Mouse (Mus musculus): Measurements from ENCODE around the gene Zfp263. TPM values are rescaled to one million over a fixed set of nuclear protein-coding genes. Genes with fewer than 3 reads are reported as not detected.

Gene Zfp263
- 10 to 100 TPM; 18.1 to 23.8 TPM for total RNA-seq (2021)
- long read RNA-seq, experiment 1, transcript Zfp263-201 (6 exons, 3,241 nt), result major isoform, 13 of 17 reads
- long read RNA-seq, experiment 1, partial matches to known transcripts, result 2 of 17 reads
- long read RNA-seq, experiment 1, other reads (novel, unspliced or antisense), result 1 of 17 reads
- long read RNA-seq, experiment 2, partial matches to known transcripts, result 0 of 3 reads
- long read RNA-seq, experiment 2, other reads (novel, unspliced or antisense), result 0 of 3 reads

DNA sequence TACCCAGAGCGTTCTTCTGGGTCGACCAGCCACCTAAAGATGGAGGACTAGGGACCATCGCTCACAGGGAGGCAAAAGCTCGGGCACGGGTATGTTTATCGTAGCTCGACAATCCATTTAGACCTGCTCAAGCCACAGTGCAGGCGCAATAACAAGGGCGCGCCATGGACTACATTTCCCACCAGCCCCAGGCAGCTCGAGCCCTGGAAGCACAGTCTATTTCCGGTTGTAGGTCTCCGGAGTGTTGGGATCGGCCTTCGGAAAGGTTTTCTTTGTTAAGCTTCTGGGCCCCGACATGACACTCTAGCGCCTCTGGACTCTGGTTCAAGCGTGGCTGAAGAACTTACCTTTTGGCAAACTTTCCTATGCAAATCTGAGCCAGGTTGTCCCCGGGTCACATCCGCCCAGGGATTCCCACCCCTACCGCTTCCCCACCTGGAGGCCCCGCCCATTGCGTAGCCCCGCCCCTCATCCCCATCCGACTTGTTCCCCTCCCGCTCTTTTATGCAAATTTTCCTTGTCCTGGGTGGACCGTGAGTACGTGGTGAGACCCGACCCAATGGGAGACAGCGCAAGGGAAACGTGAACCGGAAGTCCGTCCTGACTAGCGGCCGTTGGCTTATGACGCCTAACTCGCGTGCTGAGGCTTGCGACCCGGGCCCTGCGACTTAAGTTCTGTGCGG lies at the start of gene Zfp263:
Gene Zfp263 (plus strand): TSS at position 591 of the 683 bp plus-strand sequence.
- DNase-seq, result peak; percentile 92 to 93

DNA sequence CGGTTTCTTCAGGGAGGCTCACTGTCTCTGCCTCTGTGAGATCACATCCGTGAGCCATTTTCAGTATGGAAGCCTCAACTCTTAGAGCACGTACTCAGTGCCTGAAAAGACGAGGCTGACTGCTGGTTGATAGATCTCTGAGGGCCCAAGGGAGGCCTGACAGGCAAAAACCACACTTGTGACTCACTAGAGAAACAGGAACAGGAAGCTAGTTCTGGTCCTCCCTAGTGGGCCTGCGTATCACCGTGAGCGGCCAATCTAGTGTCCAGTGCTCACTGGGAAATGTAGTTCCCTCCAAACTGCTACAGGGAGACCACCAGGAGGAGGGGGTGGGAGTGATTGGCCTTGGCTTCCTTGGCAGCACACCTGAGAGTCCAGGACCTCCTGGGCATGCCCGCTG lies 44.6 kb upstream of the Zfp263 start:
- peak in 1 of 2 experiments; percentile 4 for DNase-seq

DNA sequence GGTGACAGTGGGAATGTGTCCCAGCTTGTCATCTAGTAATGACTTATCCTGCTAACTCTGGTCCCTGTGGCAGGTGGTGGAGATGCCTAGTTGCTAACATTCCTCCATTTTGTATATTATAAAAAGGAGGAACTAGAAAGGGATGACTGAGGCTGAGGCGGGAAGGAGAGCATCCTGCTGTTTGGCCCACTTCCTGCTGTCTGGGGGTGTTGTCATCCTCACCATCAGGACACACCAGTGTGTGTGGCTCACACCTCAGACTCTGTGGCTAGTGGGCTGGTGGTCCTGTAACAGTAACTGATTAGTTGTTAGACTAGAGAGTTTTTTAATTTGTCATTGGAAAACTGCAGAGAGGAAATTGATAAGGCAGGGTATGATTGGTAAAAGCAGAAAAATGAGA lies 43.0 kb upstream of the Zfp263 start:
- DNase-seq, result no peak

DNA sequence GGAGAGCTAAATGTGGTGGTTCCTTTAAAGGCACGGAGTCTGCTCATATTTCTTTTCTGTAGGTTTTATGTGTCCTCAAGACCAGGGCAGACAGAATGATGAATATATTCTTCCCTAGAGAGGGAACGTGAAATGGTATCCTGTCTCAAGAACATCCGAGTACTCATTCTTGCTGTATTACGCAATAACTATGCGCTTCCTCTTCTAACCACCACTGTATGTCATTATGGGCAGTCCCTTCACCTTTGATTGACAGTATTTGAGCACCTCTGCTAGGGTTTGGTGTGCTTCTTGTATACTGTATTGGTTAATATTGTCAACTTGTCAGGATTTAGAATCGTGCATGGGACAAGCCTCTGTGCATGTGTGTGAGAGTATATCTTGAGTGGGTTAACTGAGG lies 37.2 kb upstream of the Zfp263 start:
- no peak for DNase-seq

DNA sequence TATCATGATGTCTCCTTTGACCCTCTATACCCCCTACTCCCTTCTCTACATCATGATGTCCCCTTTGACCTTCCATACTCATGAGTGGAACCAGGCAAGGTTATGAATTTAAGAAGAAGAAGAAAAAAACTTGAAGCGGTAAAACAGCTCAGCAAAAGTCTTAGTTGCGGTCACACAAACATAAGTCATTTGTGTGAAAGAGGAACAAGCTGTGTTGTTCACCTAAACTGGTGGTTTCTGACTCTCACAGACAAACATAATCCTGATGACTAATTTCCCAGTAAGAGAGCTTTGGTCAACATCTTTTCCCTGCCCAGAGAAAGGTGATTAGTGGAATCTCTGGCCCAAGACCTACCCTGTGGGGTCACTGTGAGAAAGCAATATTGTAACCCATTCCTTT lies 29.2 kb upstream of the Zfp263 start:
- DNase-seq, result no peak

DNA sequence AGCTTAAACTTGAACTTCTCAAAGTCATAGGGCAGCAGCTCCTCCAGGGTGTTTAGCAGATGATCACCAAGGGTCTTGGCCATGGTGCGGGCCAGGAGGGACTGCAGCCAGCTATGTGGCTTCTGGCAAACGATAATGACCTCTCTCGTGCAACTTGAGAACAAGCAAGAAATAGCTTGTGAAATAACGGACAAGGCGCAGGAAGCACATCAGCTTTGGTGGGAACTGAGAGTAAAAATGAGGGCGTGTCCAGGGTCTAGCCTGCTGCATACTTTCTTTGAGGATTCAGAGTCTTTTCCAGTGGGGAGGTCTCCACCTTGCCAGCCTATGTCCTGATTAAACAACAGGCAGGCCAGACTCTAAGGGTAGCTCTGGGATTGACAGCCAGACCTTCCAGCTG lies 25.9 kb upstream of the Zfp263 start, which contains the start of gene Mefv:
Gene Mefv (minus strand): TSS at position 118 of the 400 bp plus-strand sequence.
- DNase-seq, result no peak

DNA sequence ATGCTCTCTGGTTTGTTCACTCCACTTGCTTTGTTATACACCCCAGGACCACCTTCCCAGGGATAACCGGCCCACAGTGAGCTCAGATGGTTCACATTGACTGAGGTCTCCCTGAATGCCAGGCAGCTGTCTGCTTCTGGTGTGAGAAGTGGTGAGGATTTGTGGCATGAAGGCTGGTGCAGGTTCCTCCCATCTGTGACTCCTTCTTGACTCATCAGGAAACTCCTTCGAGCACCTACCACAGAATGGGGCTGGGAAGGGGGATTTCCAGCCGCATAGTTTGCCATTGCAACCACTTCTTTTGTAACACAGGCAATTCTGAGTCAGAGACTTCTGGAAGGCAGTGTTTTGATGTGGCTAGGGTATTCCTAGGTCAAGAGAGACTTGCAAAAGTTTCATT lies 20.7 kb upstream of the Zfp263 start:
- peak in 1 of 2 experiments; percentile 7 for DNase-seq

DNA sequence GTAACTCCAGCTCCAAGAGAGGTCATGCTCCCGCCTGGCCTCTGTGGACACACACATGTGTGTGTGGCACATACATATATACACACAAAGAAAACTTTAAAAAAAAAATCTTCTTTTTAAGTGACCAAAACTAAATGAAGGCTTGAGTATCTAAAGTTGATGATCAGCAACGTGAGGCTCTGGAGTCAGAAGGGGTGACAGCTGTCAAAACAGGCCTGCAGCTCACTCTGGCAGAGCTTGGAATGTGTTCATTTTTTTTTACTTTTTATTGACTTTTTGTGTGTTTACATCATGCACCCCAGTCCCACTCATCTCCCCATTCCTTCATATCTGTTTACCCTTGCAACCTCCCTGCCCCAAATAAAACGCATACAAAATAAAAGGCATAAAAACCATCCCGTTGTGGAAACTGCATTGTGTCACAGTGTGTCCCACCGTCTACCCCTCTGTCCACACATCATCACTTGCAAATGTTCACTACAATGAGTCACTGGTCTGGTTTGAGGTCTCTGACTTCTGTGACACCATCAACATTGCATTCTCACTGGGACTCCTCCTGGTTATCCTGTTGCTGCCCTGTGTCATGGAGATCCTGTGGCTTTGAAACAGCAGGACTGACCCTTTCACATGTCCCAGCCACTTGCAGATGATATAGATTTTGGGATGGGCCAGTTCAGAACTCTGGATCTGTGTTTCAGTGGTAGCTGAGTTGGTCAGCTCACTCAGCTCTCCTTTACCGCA lies 15.7 kb upstream of the Zfp263 start:
- DNase-seq, result no peak

DNA sequence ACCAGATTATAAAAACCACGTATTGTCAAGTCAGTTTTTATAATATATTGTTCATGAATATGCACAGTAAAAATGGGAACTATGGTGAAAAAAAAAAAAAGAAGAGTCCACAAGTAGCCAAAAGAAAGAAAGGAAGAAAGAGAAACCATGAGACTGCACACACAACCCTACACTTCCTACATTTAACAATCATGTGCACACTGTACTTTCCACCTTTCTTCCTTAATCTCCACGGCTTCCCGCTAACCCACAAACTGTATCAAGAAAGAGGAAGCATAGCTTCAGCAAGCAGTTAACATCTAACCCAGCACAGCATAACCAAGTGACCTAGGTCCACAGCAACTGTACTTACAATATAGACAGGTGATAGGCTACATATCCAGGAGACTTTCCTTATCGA lies 11.3 kb upstream of the Zfp263 start:
- DNase-seq, result no peak

DNA sequence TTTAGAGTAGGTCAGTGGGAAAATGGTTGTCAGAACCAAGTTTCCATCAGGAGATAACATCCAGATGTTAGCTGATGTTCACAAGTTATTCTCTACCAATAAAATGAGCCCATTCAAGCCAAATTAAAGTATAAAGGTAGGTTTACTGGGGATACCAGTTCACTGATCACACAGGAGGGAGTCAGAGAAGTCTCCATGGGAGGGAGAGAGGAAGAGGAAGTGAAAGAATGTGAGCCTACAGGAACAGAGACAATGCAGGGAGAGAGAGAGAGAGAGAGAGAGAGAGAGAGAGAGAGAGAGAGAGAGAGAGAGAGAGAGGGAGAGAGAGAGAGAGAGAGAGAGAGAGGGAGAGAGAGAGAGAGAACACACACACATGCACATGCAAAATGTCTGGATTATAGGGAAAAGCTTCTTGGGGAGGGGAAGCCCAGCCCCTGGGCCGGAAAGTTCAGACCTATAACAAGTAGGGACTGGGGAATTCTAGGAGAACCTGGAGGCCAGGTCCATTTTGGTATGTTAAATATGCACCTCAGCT lies 10.6 kb upstream of the Zfp263 start:
- no peak for DNase-seq

DNA sequence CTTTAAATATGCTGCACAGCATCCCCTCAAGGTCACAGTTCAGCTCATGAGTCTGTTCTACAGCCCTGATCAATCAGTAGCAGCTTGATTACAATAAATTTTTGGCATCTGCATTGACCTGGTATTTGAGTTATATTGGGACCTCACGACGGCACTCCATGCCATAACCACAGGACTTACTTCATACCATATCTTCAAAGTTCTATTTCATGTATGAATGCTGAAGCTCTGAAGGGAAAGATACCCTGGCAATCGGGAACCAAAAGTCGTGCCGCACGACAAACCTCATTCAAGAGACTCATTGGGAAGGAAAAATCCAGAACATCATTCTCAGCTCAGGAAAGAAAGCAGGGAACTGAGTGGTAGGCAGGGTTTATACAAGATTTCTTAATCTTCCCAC lies 1.4 kb upstream of the Zfp263 start:
- no peak for DNase-seq

DNA sequence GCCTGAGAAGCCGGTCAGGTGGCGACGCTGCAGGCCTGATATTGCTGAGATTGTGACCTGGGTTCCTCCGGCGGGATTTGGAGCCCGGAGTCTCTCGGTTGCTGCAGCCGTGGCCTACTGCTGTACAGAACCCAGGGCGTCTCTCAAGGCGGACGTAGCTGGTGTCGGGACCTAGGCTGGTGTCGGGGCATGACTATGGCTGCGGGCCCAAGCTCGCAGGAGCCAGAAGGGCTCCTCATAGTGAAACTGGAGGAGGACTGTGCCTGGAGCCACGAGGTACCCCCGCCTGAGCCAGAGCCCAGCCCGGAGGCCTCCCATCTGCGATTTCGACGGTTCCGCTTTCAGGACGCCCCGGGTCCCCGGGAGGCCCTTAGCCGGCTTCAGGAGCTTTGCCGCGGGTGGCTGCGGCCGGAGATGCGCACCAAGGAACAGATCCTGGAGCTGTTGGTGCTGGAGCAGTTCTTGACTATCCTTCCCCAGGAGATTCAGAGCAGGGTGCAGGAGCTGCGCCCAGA lies 350 bp downstream of the Zfp263 start:
- peak in 1 of 2 experiments; percentile 40 for DNase-seq

DNA sequence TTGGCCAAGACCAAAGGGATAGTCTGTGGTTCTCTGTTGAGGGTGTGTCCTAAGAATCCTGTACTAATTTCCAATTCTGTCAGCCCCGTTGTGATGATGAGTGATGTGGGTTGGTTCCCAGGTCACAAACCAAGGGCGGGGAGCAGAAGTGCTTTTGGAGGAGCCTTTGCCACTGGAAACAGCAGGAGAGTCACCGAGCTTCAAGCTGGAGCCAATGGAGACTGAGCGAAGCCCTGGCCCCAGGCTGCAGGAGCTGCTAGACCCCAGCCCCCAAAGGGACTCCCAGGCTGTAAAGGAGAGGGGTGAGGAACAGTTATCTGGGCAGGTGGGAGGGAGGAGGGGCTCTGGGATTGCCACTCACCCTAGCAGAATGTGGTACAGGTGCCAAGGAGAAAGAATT lies 1.8 kb downstream of the Zfp263 start:
- no peak for DNase-seq

DNA sequence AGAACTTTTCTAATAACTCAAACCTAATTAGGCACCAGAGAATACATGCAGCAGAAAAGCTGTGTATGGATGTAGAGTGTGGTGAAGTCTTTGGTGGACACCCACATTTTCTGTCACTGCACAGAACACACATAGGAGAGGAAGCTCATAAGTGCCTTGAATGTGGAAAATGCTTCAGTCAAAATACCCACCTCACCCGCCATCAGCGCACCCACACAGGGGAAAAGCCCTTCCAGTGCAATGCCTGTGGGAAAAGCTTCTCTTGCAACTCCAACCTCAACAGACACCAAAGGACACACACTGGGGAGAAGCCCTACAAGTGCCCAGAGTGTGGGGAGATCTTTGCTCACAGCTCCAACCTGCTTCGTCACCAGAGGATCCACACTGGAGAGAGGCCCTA lies 5.1 kb downstream of the Zfp263 start:
- DNase-seq, result no peak

DNA sequence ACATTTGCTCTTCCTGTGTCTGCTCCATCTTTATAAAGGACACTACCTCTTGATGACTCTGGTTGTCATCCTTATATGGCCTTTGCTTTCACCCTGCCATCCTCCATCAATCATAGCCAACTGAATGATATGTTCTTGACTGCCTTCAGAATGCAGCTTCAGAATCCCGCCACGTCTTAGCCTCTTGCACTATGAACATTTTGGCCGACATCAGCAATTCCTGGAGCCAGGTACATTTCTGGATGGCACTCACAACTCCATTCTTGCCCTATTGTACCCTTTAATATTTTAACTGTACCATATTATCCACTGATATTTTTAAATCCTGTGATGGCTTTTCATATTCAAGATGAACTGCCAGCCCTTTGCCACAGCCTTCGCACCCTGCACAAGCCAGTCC lies 27.7 kb downstream of the Zfp263 start:
- DNase-seq, result no peak

DNA sequence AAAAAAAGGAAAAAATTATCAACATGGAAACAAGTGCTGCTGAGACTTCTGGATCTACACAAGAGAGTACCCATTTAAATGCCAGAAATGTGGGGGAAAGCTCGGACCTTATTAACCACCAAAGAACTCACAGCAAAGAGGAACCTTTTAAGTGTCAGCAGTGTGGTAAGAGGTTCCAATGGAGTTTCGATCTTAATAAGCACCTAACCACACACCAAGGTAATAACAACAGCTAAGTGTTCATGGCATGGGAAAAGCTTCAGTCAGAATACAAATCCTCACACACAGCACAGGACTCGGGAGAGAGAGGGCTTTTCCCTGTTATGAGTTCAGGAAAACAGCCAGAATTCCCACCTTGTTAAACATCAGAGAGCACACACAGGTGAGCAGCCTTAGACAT lies 32.5 kb downstream of the Zfp263 start:
- DNase-seq, result no peak

DNA sequence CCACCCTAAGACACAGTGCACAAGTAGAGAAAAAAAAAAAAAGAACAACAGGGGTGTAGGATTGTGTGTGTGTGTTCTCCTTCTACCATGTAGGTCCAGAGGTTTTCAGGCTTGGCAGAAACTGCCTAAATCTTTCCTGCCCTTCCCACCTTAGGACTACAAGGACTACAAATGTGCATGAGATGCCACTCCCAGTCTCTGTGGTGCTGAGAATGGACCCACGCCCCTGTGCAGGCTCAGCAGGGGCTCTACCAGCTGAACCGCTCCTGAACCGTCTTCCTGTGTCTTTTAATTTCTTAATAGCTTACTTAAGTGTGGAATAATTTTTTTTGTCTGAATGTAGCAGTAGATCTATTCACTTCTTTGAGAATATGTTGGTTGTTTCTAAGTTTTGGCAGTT lies 34.1 kb downstream of the Zfp263 start:
- no peak for DNase-seq

DNA sequence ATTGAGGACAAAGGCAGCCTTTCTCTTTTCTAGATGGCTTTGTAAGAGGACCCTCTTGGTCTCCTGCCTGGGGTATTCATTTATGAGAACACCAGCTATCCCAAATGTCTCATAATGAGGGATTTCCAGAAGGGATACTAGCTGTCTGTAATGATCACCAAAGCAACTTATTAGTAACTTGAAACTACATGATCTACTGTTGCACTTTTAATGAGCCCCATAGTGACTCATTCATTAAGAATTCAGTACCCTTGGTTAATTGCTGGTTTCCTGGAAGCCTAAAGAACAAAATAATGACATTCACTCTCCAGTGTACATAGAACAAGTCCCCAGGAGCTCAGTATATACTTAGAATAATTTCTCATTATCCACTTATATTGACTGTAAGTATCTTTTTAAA lies 37.3 kb downstream of the Zfp263 start:
- DNase-seq, result no peak

DNA sequence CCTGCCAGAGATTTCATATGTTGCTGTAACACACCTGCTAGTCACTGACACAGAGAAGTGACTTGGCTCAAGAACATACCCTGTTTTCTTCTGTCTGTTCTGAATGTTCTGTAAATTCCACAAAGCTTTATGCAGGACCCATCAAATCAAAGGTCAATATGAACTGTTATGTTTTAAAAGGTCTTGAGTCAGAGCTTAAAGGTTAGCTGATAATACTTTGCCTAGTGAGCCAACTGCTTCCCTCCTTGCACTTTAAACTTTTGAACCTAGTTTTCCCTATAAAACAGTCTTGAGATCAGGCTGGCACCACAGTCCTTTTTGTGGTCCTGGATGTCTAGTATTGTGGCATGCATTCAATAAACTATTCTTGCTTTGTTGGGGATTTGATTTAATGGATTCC lies 44.5 kb downstream of the Zfp263 start:
- no peak for DNase-seq
